ENCODE assay signal across 8 mouse cellular contexts in the genomic region with DNA sequence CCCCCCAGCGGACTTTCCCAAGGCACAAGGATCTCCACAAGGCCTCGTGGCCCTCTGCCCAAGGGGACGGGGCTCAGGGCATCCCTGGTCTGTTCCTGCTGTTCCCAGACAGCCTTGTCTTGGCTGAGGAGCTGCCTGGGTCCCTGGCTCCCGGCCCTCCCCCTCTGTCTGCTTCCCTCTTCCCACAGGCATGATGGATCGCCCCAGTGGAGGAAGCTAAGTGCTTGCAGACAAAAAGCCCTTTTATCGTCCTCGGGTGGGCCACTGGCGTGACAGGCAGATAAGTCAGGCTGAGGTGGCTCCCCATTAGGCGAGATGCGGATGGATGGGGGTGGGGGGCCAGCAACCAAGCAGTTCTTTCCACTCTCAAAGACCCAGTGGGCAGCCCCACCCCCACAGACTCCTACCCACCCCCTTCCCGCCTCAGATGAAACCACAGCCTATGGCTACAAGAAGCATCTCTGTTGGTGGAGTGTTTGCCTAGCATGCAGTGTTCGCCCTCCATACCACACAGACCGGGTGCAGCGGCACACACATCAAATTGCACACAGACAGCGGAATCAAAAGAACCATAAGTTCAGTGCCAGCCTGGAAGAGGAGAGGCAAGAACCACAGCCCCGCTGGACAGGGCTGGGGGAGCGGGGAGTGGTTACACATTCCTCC. TPM values are rescaled to one million over a fixed set of nuclear protein-coding genes. Genes with fewer than 3 reads are reported as not detected.
A peak's percentile ranks its signal among the peaks of the same experiment; 100 is the strongest.
DNase-seq lines count a peak whose midpoint lies in the region; ATAC-seq and TF ChIP-seq lines count a peak whose summit lies in the region.

No protein-coding gene starts in this region.

- TF ChIP-seq CTCF in layer of hippocampus, adult 2 months (conservative IDR thresholded peaks at IDR 0.05): no peak

- peak overlapping the region; percentile 19; the same call in 1 of the 2 replicates for H3K27ac ChIP-seq in layer of hippocampus, adult 2 months
- H3K27ac ChIP-seq in heart, embryonic 16.5 days (ENCODE audit: low read length): peak overlapping the region; percentile 53
- peak overlapping the region; percentile 36; the same call in 1 of the 2 replicates for H3K27ac ChIP-seq in liver, embryonic 11.5 days (ENCODE audit: low read depth, low read length)

- DNase-seq in layer of hippocampus, adult 2 months (ENCODE audit: low spot score in 2 of 2): no peak
- DNase-seq in layer of hippocampus, postnatal 25 days (ENCODE audit: extremely low spot score in 1 of 2, low spot score in 1 of 2): no peak
- peak; percentile 66 to 77 for DNase-seq in adrenal gland, postnatal 36 days
- peak; percentile 67 for DNase-seq in liver, embryonic 11.5 days (ENCODE audit: low spot score)
- DNase-seq in retina, postnatal 1 day: peak; percentile 80
- DNase-seq in layer of hippocampus, adult 9-10 months (ENCODE audit: low spot score): no peak
- no peak for DNase-seq in layer of hippocampus, adult 11-12 months (ENCODE audit: low spot score)

- no peaks in the 10 kb centered on the region for H3K27me3 ChIP-seq in heart, embryonic 16.5 days (ENCODE audit: control insufficient read depth, insufficient read depth, low read length)
- H3K27me3 ChIP-seq in liver, embryonic 11.5 days (replicated peaks; ENCODE audit: control insufficient read depth, insufficient read depth, low read length): no peaks in the 10 kb centered on the region

- peaks cover 75% of the 10 kb centered on the region for H3K4me1 ChIP-seq in heart, embryonic 16.5 days (ENCODE audit: control insufficient read depth, insufficient read depth, low read length)
- peaks cover 52% of the 10 kb centered on the region for H3K4me1 ChIP-seq in liver, embryonic 11.5 days (replicated peaks; ENCODE audit: control insufficient read depth, insufficient read depth, low read length)

- no peaks in the 10 kb centered on the region for H3K36me3 ChIP-seq in heart, embryonic 16.5 days (ENCODE audit: control insufficient read depth, insufficient read depth)
- H3K36me3 ChIP-seq in liver, embryonic 11.5 days (ENCODE audit: control insufficient read depth, insufficient read depth, low read length): no peaks in the 10 kb centered on the region

- no peaks in the 10 kb centered on the region for H3K9me3 ChIP-seq in heart, embryonic 16.5 days (replicated peaks; ENCODE audit: control insufficient read depth, low read length)
- H3K9me3 ChIP-seq in liver, embryonic 11.5 days (ENCODE audit: control insufficient read depth, low read length): no peaks in the 10 kb centered on the region

- no peak overlapping the region for H3K4me3 ChIP-seq in layer of hippocampus, adult 2 months
- no peak overlapping the region for H3K4me3 ChIP-seq in heart, embryonic 16.5 days (ENCODE audit: low read length)
- no peak overlapping the region for H3K4me3 ChIP-seq in liver, embryonic 11.5 days (ENCODE audit: low read depth, low read length)

- 0 out of 2 replicates have a peak overlapping the region, but pooled peaks have one; percentile 13 for H3K4me2 ChIP-seq in heart, embryonic 16.5 days (ENCODE audit: low read depth, low read length)
- H3K4me2 ChIP-seq in liver, embryonic 11.5 days: no peak overlapping the region

- ATAC-seq in heart, embryonic 16.5 days (replicated peaks; ENCODE audit: extremely low read depth, insufficient read depth, low FRiP score): 0 out of 2 replicates have a peak, but pooled peaks have one; percentile 15
- ATAC-seq in liver, embryonic 11.5 days (replicated peaks; ENCODE audit: low FRiP score): peak; percentile 49

- peak overlapping the region; percentile 28 for H3K9ac ChIP-seq in heart, embryonic 16.5 days (ENCODE audit: low read length)
- no peak overlapping the region for H3K9ac ChIP-seq in liver, embryonic 11.5 days (ENCODE audit: low read depth, low read length)

- 21% methylated on average over 17 of the region's 17 CpGs for WGBS in heart, embryonic 16.5 days
- WGBS in liver, embryonic 11.5 days: 32% methylated on average over 17 of the region's 17 CpGs

RNA-seq across cellular contexts. Expression of a gene that starts 27.0 kb away (rescaled TPM):
- total RNA-seq in layer of hippocampus, adult 2 months (2021): 100 to 1,000 TPM; 285 to 307 TPM
- 100 to 1,000 TPM; 229 to 297 TPM for total RNA-seq in layer of hippocampus, postnatal 25 days (2021)
- 100 to 1,000 TPM; 217 to 310 TPM for total RNA-seq in adrenal gland, postnatal 36 days (2021)
- 17.6 and 19.1 TPM in 2 replicates for polyA plus RNA-seq in heart, embryonic 16.5 days (2015; fragmentation: Nextera tagmentation; extraction: Ambion mirVana)
- 14.0 and 17.2 TPM in 2 replicates for polyA plus RNA-seq in liver, embryonic 11.5 days (2014; fragmentation: Nextera tagmentation; extraction: Ambion mirVana)

Comparison
In these comparisons a context has a peak if more than half of its experiments do, and no peak if none do; other contexts are left out.
1. DNase-seq: peak in adrenal gland, postnatal 36 days (2 of 2), liver, embryonic 11.5 days (single experiment) and retina, postnatal 1 day (single experiment); none in layer of hippocampus, adult 2 months (0 of 2), layer of hippocampus, postnatal 25 days (0 of 2), layer of hippocampus, adult 9-10 months (single experiment) and layer of hippocampus, adult 11-12 months (single experiment).
2. Peak in every context shown above with its lines, with median percentiles within 50 percentile points of each other: H3K27ac ChIP-seq.